Mouse (Mus musculus) adrenal gland, postnatal 4 days (tissue): ENCODE results near the gene Rnf126. TPM values are rescaled to one million over a fixed set of nuclear protein-coding genes. Genes with fewer than 3 reads are reported as not detected.

Source experiments
- DNase-seq, 2 experiments: peaks; one replicate each; pipeline ENCODE4 v3.0.0; 2021 to 2022; ENCODE audit warnings: low spot score in 2 of 2, mixed read lengths in 2 of 2
- total RNA-seq, 2 experiments: library from RNA; stranded (reverse); gene quantifications; 2 replicates each; pipeline ENCODE4 v1.2.3; 2021

The Rnf126 gene
- total RNA-seq, 2 experiments from 2014 or later, result 60.7 to 61.7 TPM

DNA sequence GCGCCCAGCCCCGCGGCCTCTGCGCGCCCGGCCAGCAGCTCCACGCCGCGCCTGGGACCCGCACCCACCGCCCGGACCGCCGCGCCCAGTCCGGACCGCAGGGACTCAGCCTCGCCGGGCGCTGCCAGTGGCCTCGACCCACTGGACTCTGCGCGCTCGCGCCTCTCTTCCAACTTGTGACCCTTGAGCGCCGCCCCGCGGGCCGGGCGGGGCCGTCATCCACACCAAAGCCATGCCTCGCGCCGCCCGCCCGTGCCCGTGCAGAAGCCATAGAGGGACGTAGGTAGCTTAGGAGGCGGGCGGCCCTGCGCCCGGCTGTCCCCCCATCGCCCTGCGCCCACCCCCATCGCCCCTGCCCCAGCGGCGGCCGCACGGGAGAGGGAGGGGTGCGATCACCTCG is 31.4 kb downstream of the Rnf126 start:
- no peak for DNase-seq

DNA sequence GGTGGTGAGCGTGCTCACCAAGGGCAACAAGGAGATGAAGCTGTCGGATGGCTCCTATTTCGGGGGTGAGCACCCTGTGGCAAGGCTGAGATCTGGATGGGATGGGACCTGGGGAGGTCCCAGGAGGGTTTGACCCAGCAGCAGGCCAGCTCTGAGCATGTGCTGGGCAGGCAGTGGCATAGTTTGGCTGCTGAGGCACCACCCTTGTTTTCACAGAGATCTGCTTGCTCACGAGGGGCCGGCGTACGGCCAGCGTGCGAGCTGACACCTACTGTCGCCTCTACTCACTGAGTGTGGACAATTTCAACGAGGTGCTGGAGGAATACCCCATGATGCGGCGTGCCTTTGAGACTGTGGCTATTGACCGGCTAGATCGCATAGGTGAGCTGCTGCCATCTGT is 32.9 kb downstream of the Rnf126 start:
- no peak for DNase-seq

DNA sequence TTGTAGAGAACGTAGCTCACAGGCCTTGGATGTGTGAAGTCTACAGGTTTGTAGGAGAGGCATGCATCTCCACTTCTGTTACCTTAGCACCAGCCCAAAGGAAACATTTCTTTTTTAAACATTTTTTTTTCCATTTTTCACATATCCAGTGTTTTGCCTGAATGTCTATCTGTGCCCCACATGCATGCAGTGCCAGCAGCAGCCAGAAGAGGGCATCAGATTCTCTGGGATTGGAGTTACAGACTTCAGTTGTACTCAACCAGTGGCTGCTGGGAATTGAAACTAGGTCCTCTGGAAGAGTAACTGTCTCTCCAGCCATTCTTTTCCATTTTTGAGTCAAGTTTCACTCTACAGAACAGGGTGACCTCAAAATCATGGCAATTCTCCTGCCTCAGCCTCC is 34.3 kb downstream of the Rnf126 start:
- no peak for DNase-seq

DNA sequence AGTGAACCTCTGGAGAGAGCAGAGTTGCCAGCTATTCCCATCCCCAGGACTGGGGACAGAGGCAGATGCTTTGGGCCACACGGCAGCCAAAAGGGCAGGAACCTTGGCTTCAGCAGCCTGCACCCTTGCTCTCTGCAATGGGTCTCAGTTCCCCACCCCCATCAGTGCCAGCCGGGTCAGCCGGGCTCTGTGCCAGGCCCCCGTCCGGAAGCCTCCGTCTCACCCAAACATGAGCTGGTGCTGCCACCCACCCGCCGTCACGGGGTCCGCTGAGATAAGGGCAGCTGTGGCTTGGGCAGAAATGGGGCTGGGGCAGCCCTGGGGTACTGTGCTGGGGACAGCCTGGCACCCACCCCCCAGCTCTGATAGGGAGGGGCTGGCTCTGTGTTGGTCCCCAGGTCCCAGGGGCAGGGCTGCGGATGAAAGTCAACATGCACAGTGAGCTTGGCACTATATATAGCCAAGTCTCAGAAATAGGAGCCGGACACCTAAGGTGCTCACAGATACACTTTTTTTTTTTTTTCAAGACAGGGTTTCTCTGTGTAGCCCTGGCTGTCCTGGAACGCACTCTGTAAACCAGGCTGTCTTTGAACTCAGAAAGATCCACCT is 37.3 kb downstream of the Rnf126 start:
- no peak for DNase-seq

DNA sequence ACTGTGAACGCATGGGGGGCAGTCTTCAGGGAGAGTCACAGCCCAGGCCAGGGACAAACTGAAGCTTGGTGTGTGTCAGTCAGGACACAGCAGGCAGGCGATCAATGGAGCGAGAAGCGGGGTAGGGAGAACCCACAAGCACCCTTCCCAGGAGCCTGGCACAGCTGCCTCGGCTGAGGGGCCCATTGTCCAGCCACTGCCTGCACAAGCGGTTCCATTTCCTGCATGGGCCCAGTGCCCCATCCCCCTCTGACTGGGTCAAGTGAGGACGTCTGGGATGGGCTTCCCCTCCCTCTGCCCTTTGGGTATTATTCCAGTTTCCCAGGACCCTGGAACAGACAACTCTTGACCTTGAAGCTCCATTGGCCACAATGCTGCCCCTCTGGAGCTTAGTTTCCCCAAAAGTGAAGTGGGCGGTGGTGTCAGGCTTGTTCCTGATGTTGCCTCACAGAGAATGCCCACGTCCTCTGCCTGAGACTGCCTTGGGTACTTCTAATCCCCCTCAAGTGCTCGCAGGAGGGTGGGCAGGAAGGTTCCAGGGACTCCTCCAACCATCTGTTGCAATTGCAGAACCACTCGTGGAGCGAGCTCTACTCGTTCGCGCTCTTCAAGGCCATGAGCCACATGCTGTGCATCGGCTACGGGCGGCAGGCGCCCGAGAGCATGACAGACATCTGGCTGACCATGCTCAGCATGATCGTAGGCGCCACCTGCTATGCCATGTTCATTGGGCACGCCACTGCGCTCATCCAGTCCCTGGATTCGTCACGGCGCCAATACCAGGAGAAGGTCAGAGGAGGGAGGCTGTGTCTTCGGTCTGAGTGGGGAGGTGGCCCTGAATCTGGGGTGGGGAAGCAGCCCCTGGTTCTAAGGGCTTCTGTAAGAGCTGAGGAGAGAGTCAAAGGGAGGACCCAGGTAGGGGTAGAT is 38.2 kb downstream of the Rnf126 start:
- DNase-seq, result no peak

DNA sequence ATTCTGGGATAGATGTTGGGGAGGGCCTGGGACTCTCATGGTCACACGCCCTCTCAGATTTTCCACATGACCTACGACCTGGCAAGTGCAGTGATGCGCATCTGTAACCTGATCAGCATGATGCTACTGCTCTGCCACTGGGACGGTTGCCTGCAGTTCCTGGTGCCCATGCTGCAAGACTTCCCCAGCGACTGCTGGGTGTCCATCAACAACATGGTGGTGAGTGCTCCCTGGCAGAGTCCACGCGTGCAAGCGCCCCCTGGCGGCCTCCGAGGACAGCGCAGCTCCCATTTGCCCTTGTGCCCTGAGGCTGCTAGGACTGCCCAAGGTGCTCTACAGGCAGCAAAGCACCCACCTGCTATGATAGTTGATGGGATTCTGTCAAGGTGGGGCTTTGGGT is 40.7 kb downstream of the Rnf126 start:
- DNase-seq, result no peak

DNA sequence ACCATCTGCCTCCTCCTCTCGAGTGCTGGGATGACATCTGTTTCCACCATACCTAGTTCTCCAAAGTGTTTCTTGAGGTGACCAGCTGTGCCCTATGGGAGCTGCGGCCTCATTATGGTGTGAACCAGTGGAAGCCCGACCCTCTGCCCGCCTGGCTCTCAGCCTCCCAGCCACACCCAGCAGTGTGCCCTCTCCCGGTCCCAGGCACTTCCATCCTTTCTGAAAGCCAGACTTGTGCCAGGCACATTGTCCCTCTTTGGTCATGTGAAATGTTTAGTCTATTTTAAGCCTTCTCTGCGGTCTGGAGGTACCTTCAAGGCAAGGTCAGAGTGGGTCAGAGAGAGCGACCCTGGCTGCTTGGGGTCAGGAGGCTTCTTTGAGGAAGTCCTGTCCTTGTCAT is 43.1 kb downstream of the Rnf126 start:
- no peak for DNase-seq

DNA sequence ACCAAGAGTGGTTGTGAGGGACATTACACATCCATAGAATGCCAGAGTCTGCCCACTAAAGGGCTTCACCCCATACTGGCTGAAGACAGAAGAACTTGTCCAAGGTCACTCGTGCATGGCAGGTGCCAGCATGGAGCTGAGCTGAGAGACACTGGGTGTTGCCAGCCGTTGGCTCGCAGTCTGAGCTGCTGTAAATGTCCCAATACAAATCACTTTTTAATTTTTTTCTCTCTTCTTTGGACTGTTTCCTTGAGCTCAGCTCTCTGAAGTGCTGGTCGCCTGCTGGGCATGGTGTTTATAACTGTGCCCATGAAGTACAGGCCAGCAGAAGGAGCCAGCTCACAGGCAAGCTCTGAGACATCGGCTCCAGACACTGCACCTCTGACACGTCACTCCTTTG is 43.7 kb downstream of the Rnf126 start:
- no peak for DNase-seq

DNA sequence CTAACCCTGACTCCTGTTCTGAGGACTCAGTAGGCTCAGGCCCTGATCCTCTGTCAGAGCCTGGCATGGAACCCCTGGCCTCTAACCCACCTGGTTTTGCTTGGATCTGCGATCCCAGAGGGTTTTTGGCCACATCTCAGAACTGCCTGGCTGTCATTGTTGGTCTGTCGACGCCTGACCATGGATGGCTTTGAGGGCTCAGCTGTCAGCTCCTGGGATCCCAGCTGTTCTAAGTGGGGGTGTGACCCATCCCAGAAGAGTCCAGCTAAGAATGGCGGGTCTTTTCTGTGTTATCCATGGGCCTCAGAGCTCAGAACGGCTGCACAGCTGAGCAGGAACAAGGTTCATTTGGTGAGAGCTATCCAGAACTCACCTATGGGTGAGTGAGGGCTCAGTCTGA is 45.7 kb downstream of the Rnf126 start:
- DNase-seq, result no peak

DNA sequence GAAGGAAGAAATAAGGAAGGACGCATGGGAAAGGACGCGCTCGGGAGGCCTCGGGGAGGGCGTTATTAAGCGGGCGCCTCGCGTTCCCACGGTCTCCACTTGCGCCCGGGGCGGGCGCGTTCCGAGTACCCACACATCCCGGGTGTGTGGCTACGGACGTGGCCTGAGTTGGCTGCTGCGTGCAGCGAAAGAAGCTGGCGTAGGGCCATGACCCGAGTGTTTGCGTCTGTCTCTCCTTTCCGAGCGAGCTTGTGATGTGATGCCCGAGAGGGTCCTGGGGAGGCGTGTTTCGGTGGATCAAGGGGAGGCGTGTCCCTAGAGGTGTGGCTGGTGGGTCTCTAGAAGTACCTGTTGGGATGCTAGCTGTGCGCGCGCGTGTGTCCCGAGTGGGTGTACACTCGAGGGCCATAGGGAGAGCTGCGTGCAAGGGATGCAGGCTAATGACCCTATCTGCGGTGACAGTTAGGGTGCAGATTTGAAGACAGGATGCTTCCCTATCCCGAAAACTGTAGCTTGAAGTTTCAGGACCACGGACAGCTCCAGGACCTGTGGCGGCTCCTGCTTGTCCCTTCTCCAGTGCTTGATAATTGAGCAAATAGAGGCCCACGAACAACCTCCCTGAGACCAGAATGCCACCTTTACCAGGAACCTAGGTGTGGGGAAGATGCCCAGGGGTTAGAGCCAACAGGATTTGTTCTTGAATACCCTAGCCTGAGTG is 49.0 kb downstream of the Rnf126 start:
- peak in 1 of 2 experiments; percentile 68 for DNase-seq

DNA sequence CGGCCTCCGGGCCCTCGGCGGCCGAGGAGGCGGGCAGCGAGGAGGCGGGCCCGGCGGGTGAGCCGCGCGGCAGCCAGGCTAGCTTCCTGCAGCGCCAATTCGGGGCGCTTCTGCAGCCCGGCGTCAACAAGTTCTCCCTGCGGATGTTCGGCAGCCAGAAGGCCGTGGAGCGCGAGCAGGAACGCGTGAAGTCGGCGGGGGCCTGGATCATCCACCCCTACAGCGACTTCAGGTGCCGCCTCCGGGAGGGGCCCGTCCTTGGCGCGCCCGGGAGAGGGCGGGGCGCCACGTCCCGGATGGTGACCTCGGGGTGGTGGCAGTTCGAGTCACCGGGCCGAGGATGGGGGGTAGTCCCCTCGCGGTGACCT is 49.8 kb downstream of the Rnf126 start:
- DNase-seq, result no peak

DNA sequence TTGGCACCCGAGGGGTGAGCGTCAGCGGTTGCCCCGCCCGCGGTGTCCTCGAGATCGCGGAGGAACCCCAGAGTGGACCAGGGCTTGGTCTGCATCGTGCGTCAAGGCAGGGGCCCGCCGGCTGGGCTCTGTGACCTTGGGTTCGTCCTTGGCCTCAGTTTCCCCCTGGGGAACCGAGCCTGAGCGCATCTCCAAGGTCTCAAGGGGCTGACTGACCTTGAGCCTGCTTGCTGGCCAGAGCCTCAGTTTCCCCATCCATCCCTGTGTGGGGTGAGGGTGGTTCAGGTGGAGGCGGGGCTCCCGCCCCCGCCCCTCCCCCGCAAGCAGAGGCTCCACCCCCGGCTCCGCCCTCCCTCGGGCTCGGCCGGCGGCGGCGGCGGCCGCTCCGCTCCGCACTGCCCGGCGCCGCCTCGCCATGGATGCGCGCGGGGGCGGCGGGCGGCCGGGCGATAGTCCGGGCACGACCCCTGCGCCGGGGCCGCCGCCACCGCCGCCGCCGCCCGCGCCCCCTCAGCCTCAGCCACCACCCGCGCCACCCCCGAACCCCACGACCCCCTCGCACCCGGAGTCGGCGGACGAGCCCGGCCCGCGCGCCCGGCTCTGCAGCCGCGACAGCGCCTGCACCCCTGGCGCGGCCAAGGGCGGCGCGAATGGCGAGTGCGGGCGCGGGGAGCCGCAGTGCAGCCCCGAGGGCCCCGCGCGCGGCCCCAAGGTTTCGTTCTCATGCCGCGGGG is 50.3 kb downstream of the Rnf126 start, which contains the start of gene Hcn2:
Gene Hcn2, plus strand, starts transcription at position 381 of the 734 bp plus-strand sequence.
- no peak for DNase-seq

DNA sequence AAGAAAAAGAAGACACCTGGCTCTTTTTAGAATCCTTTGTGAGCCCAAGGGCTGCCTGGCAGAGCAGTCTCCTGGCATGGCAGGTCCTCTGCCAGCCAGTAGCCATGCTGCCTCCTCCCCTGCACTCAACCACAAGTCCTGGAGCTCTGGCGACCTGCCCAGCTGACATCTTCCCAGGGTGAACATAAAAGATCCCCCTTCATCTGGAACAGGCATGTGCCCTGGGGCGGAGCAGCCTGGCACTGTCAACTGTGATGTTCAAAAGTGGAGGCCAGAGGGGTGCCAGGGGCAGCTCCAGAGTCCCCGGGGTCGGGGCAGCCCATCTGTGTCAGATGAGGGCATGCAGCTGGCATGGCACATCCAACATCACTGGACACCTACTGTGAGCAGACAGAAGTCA is 51.8 kb downstream of the Rnf126 start:
- no peak for DNase-seq

DNA sequence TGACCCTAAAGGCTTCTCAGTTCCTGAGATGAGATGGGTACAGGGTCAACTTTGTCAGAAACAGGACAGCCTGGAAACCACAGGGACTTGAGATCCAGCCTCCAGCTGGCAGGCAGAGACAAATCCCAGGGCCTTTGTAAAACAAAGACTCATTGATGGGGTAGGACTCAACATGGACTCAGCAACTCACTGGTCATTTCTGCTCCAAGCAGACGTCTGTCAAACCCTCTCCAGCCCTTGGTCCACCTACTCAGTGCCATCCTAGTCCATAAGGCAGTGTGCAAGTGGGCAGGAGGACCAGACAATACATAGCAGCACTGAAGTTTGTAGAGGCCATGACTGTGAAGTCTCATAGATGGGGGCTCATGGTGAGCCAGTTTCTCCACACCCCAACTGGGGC is 53.6 kb downstream of the Rnf126 start:
- no peak for DNase-seq

DNA sequence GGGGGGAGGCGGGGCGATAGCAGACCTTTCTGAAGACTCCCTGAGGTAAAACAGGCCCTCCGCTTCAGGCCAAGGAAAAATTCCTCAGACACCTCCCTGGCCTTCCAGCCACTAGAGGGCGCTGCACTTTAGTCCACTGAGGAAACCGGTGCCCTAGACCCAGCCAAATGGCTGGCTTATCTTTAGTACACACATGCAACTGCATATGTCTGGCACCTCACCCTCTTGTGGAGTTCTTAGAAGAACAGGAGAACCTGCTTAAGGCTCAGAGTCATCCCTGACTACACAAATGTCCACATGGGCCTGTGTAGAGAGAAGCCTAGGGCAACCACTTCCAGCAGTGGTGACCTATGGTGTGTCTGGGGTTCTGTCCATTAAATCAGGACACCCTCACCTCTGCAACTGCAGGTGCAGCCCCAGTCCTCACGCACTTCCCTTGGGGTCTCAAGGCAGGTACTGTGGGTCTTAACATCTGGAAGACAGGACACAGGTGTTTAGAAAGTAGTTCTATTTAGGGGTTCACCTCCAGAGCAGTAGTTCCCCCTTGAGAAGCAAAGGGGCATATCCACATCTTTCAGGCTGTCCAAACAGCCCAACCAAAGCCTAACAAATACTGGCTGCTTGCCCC is 54.1 kb downstream of the Rnf126 start:
- DNase-seq, result peak; percentile 73 to 80

DNA sequence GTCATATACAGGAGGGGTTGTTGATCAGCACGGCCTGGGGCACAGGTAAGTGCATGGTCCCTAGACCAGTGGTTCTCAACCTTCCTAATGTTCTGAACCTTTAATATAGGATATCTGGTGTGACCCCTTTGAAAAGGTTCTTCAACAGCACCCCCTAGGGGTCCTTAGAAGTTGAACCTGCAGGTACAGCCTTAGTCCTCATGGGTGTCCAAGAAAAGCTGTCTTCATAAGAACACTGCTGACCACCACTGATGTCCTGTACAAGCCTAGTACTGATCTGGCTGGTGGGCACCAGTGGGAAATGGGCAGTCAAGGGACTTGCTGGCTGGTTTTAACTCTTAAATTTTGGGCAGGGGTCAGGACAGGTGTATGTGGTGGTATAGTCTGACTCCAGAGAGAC is 54.7 kb downstream of the Rnf126 start:
- DNase-seq, result no peak

DNA sequence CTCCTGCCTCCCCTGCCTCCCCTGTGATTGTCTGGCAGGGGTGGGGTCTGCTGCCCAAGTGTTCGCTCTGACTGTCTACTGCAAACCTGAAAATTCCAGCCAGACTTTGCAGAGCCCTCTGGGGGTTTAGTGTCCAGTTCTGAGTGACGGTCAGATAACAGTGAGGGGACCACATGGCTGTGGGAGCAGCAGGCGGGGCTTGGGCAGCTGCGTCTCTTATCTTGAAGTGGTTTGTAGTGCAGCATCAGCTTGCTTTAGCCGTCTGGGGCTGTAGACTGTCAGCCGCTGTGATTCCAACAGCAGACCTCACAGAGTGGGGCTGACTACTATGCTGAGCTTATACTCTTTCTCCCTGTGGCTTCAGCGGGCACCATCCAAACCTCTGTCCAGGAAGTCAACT is 57.4 kb downstream of the Rnf126 start:
- no peak for DNase-seq

DNA sequence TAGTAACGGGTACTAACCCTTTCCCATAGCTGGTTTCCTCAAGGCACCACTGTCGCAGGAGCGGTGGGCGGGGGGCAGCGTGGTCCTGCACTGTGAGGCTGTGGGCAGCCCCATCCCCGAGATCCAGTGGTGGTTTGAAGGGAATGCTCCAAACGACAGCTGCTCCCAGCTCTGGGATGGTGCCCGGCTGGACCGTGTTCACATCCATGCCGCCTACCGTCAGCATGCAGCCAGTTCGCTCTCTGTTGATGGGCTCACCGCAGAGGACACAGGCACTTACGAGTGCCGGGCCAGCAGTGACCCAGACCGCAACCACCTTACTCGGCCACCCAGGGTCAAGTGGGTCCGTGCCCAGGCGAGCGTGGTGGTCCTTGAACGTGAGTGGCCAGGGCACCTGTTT is 58.1 kb downstream of the Rnf126 start:
- no peak for DNase-seq
